Mouse (Mus musculus): ENCODE measurements around the gene Jun. TPM values are rescaled to one million over a fixed set of nuclear protein-coding genes. Genes with fewer than 3 reads are reported as not detected.
A peak's percentile ranks its signal among the peaks of the same experiment; 100 is the strongest.

Gene Jun
- polyA plus RNA-seq, 1 experiment from 2014 or later, result 62.9 TPM

DNA sequence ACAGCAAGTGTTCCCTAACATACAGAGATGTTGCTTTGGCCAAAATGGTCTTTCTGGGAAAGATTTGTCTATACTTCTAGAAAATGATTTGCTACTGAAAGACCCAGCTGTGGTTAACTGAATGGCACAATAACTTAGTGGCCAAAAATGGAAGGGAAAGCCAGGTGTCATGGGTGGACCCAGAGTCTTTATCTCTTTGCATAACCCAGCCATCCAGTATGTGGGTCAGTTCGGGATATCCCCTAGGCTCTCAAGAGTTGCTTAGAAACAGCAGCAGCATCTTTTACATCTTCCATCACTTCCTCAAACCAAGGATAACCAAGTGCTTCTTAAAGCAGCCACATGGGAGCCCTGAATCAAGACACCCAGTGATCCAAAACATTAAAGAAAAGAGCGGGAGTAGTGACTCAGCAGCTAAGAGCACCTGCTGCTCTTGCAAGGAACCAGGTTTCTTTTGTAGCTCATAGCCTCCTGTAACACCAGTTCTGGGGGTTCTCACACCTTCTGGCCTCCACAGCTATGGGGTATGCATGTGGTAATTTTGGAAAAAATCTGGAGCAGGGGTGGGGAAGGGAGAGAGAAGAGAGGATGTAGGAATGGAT, 11.7 kb upstream of the Jun start:
- Histone ChIP-seq H3K9me3 (ENCODE audit: control insufficient read depth, low read length) (no peaks in the 10 kb centered on the region), H3K4me1 (ENCODE audit: control insufficient read depth, insufficient read depth, low read depth, low read length) (no peaks in the 10 kb centered on the region), H3K36me3 (ENCODE audit: control insufficient read depth, insufficient read depth, low read length) (no peaks in the 10 kb centered on the region), H3K27ac (ENCODE audit: low read depth, low read length) (no peak overlapping the region), H3K4me3 (ENCODE audit: low read length) (no peak overlapping the region), H3K9ac (ENCODE audit: low read depth, low read length) (no peak overlapping the region), H3K27me3 (replicated peaks; ENCODE audit: control insufficient read depth, insufficient read depth, low read length) (no peaks in the 10 kb centered on the region), H3K4me2 (ENCODE audit: low read length) (no peak overlapping the region)
- 81% methylated on average over 2 of the region's 2 CpGs for WGBS
- no peak for ATAC-seq

GRCm38 (mm10) chr4:95062873-95063272, 10.9 kb upstream of the Jun start:
- Histone ChIP-seq H3K4me2 (ENCODE audit: low read length) (no peak overlapping the region), H3K9me3 (ENCODE audit: control insufficient read depth, low read length) (no peaks in the 10 kb centered on the region), H3K36me3 (ENCODE audit: control insufficient read depth, insufficient read depth, low read length) (no peaks in the 10 kb centered on the region), H3K4me3 (ENCODE audit: low read length) (no peak overlapping the region), H3K27me3 (replicated peaks; ENCODE audit: control insufficient read depth, insufficient read depth, low read length) (no peaks in the 10 kb centered on the region), H3K4me1 (ENCODE audit: control insufficient read depth, insufficient read depth, low read depth, low read length) (no peaks in the 10 kb centered on the region), H3K9ac (ENCODE audit: low read depth, low read length) (no peak overlapping the region), H3K27ac (ENCODE audit: low read depth, low read length) (no peak overlapping the region)
- peak; percentile 50; the same call in 1 of the 2 replicates for ATAC-seq
- WGBS, result 75% methylated on average over 9 of the region's 9 CpGs

DNA sequence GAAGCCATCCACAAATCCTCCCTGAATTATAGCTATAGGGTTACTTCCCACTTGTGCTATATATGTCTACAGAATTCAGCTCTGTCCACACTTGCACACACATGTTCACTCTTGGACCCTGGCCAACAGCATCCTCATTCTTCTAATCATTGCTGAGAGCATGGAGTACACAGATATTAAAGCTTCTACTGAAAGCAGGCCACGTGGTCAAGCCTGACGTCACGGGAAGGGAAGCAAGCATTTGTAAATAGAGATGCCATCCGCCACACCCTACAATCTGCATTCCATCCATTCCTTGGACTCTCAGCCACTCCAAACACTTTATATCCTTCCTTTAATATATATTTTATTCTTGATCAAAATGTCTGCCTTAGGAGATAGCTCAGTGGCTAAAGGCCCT, 5.2 kb upstream of the Jun start:
- H3K36me3 ChIP-seq (ENCODE audit: control insufficient read depth, insufficient read depth, low read length), result no peaks in the 10 kb centered on the region
- H3K9ac ChIP-seq (ENCODE audit: low read depth, low read length), result no peak overlapping the region
- ATAC-seq, result no peak
- H3K4me2 ChIP-seq (ENCODE audit: low read length), result no peak overlapping the region
- no peak overlapping the region for H3K4me3 ChIP-seq (ENCODE audit: low read length)
- no peaks in the 10 kb centered on the region for H3K27me3 ChIP-seq (replicated peaks; ENCODE audit: control insufficient read depth, insufficient read depth, low read length)
- no peak overlapping the region for H3K27ac ChIP-seq (ENCODE audit: low read depth, low read length)
- H3K4me1 ChIP-seq (ENCODE audit: control insufficient read depth, insufficient read depth, low read depth, low read length), result peaks cover 7% of the 10 kb centered on the region
- no peaks in the 10 kb centered on the region for H3K9me3 ChIP-seq (ENCODE audit: control insufficient read depth, low read length)
- 87% methylated on average over 4 of the region's 4 CpGs for WGBS

GRCm38 (mm10) chr4:95055276-95055675, 3.3 kb upstream of the Jun start:
- H3K4me2 ChIP-seq (ENCODE audit: low read length), result no peak overlapping the region
- H3K27ac ChIP-seq (ENCODE audit: low read depth, low read length), result no peak overlapping the region
- no peak overlapping the region for H3K9ac ChIP-seq (ENCODE audit: low read depth, low read length)
- H3K4me1 ChIP-seq (ENCODE audit: control insufficient read depth, insufficient read depth, low read depth, low read length), result peaks cover 7% of the 10 kb centered on the region
- H3K27me3 ChIP-seq (replicated peaks; ENCODE audit: control insufficient read depth, insufficient read depth, low read length), result no peaks in the 10 kb centered on the region
- no peaks in the 10 kb centered on the region for H3K9me3 ChIP-seq (ENCODE audit: control insufficient read depth, low read length)
- H3K4me3 ChIP-seq (ENCODE audit: low read length), result no peak overlapping the region
- H3K36me3 ChIP-seq (ENCODE audit: control insufficient read depth, insufficient read depth, low read length), result no peaks in the 10 kb centered on the region
- ATAC-seq, result no peak
- 78% methylated on average over 1 of the region's 1 CpGs for WGBS

- no peaks in the 10 kb centered on the region for H3K36me3 ChIP-seq (ENCODE audit: control insufficient read depth, insufficient read depth, low read length)
- 42% methylated on average over 4 of the region's 4 CpGs for WGBS
- no peak overlapping the region for H3K9ac ChIP-seq (ENCODE audit: low read depth, low read length)
- no peaks in the 10 kb centered on the region for H3K9me3 ChIP-seq (ENCODE audit: control insufficient read depth, low read length)
- H3K4me3 ChIP-seq (ENCODE audit: low read length), result no peak overlapping the region
- ATAC-seq, result no peak
- no peak overlapping the region for H3K27ac ChIP-seq (ENCODE audit: low read depth, low read length)
- H3K27me3 ChIP-seq (replicated peaks; ENCODE audit: control insufficient read depth, insufficient read depth, low read length), result no peaks in the 10 kb centered on the region
- H3K4me1 ChIP-seq (ENCODE audit: control insufficient read depth, insufficient read depth, low read depth, low read length), result peaks cover 7% of the 10 kb centered on the region
- H3K4me2 ChIP-seq (ENCODE audit: low read length), result peak overlapping the region; percentile 82
Measured at GRCm38 (mm10) chr4:95054336-95054735, 2.3 kb upstream of the Jun start.

- Histone ChIP-seq H3K36me3 (ENCODE audit: control insufficient read depth, insufficient read depth, low read length) (no peaks in the 10 kb centered on the region), H3K4me3 (ENCODE audit: low read length) (peak overlapping the region; percentile 68), H3K4me2 (ENCODE audit: low read length) (peak overlapping the region; percentile 82), H3K9me3 (ENCODE audit: control insufficient read depth, low read length) (no peaks in the 10 kb centered on the region), H3K9ac (ENCODE audit: low read depth, low read length) (peak overlapping the region; percentile 75; the same call in 1 of the 2 replicates), H3K27me3 (replicated peaks; ENCODE audit: control insufficient read depth, insufficient read depth, low read length) (no peaks in the 10 kb centered on the region), H3K27ac (ENCODE audit: low read depth, low read length) (peak overlapping the region; percentile 95), H3K4me1 (ENCODE audit: control insufficient read depth, insufficient read depth, low read depth, low read length) (peaks cover 10% of the 10 kb centered on the region)
- no peak for ATAC-seq
- 0% methylated on average over 6 of the region's 6 CpGs for WGBS
Measured at GRCm38 (mm10) chr4:95053791-95054117, 1.7 kb upstream of the Jun start.

GRCm38 (mm10) chr4:95053041-95053790, 1.2 kb upstream of the Jun start:
- peak overlapping the region; percentile 82 for H3K4me2 ChIP-seq (ENCODE audit: low read length)
- peak overlapping the region; percentile 95 for H3K27ac ChIP-seq (ENCODE audit: low read depth, low read length)
- H3K36me3 ChIP-seq (ENCODE audit: control insufficient read depth, insufficient read depth, low read length), result no peaks in the 10 kb centered on the region
- peak overlapping the region; percentile 75 for H3K9ac ChIP-seq (ENCODE audit: low read depth, low read length)
- peaks cover 10% of the 10 kb centered on the region for H3K4me1 ChIP-seq (ENCODE audit: control insufficient read depth, insufficient read depth, low read depth, low read length)
- peak; percentile 56 for ATAC-seq
- peak overlapping the region; percentile 68 for H3K4me3 ChIP-seq (ENCODE audit: low read length)
- no peaks in the 10 kb centered on the region for H3K9me3 ChIP-seq (ENCODE audit: control insufficient read depth, low read length)
- whole genome bisulfite sequencing, result under 1% methylated on average over 29 of the region's 29 CpGs
- no peaks in the 10 kb centered on the region for H3K27me3 ChIP-seq (replicated peaks; ENCODE audit: control insufficient read depth, insufficient read depth, low read length)

DNA sequence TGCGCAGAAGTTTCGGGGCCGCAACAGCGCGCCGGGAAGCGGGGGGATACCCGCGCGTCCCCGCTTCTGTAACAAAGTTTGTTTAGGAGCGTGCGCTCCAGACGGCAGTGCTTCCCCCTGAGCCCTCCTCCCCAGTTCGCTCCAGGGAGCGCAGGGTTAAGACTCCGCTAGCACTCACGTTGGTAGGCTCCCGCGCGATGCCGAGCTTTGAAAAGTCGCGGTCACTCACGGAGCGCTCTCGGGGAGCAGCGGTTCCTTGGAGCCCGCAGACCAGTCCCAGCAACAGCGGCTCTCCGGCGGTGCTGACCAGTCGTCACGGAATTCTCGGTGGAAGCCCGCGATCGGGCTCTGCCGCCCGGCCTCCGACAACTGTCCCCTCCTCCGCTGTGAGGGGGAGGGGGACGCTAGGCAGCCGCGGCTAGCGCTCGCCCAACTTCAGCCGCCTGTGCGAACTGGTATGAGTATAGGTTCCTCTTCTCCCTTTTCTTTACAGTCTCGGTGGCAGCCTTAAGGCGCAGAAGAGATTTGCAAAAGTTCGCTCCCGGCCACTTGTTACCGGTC, 631 bp downstream of the Jun start:
- Histone ChIP-seq H3K9ac (ENCODE audit: low read depth, low read length) (peak overlapping the region; percentile 82), H3K4me2 (ENCODE audit: low read length) (peak overlapping the region; percentile 64), H3K36me3 (ENCODE audit: control insufficient read depth, insufficient read depth, low read length) (no peaks in the 10 kb centered on the region), H3K4me1 (ENCODE audit: control insufficient read depth, insufficient read depth, low read depth, low read length) (peaks cover 10% of the 10 kb centered on the region), H3K27me3 (replicated peaks; ENCODE audit: control insufficient read depth, insufficient read depth, low read length) (no peaks in the 10 kb centered on the region), H3K4me3 (ENCODE audit: low read length) (peak overlapping the region; percentile 68), H3K9me3 (ENCODE audit: control insufficient read depth, low read length) (no peaks in the 10 kb centered on the region), H3K27ac (ENCODE audit: low read depth, low read length) (peak overlapping the region; percentile 95)
- WGBS, result under 1% methylated on average over 46 of the region's 54 CpGs
- ATAC-seq, result no peak

DNA sequence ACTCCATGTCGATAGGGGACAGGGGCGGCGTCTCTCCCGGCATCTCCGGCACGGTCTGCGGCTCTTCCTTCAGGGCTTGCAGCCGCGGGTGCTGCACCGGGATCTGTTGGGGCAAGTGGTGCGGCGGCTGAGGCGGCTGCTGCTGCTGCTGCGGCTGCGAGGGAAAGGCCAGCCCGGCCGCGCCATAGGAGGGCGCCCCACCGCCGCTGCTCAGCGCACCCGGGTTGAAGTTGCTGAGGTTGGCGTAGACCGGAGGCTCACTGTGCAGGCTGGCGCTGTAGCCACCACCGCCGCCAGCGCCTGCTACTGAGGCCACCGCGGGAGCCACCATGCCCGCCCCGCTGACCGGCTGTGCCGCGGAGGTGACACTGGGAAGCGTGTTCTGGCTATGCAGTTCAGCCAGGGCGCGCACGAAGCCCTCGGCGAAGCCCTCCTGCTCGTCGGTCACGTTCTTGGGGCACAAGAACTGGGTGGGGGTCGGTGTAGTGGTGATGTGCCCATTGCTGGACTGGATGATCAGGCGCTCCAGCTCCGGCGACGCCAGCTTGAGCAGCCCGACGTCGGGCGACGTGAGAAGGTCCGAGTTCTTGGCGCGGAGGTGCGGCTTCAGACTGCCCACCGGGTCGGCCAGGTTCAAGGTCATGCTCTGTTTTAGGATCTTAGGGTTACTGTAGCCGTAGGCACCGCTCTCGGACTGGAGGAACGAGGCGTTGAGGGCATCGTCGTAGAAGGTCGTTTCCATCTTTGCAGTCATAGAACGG, 1.3 kb downstream of the Jun start:
- Histone ChIP-seq H3K36me3 (ENCODE audit: control insufficient read depth, insufficient read depth, low read length) (no peaks in the 10 kb centered on the region), H3K4me3 (ENCODE audit: low read length) (peak overlapping the region; percentile 68), H3K9ac (ENCODE audit: low read depth, low read length) (peak overlapping the region; percentile 82), H3K4me2 (ENCODE audit: low read length) (peak overlapping the region; percentile 64), H3K27me3 (replicated peaks; ENCODE audit: control insufficient read depth, insufficient read depth, low read length) (no peaks in the 10 kb centered on the region), H3K27ac (ENCODE audit: low read depth, low read length) (peak overlapping the region; percentile 95), H3K9me3 (ENCODE audit: control insufficient read depth, low read length) (no peaks in the 10 kb centered on the region), H3K4me1 (ENCODE audit: control insufficient read depth, insufficient read depth, low read depth, low read length) (peaks cover 10% of the 10 kb centered on the region)
- WGBS, result 0% methylated on average over 68 of the region's 70 CpGs
- peak; percentile 12 for ATAC-seq
